Mouse (Mus musculus) brain, embryonic 14.5 days (tissue): ENCODE data around the gene Pml. TPM values are rescaled to one million over a fixed set of nuclear protein-coding genes. Genes with fewer than 3 reads are reported as not detected.

Experiments
- DNase-seq: peaks from one replicate; pipeline ENCODE4 v3.0.0-alpha.2; 2011; ENCODE audit warnings: low read depth
- CTCF ChIP-seq: fragments of 200-500 bp; IDR thresholded peaks from 2 replicates; pipeline ENCODE4 v1.5.1; 2012; ENCODE audit warnings: inconsistent platforms, mild to moderate bottlenecking, moderate library complexity, borderline replicate concordance; ENCODE audit not compliant: insufficient read depth, insufficient read length; ENCODE audit errors: extremely low read depth
- POLR2A ChIP-seq: fragments of 200-500 bp; IDR thresholded peaks from 2 replicates; pipeline ENCODE4 v1.6.1; 2012; ENCODE audit warnings: mild to moderate bottlenecking, inconsistent platforms, borderline replicate concordance; ENCODE audit not compliant: poor library complexity, insufficient read depth, insufficient read length, severe bottlenecking; ENCODE audit errors: extremely low read depth
- polyA plus RNA-seq: library from polyadenylated mRNA; depleted of rRNA; stranded (reverse); fragments of >200 nt; gene quantifications from 2 replicates; pipeline ENCODE4 v1.2.3, GENCODE M21; 2012

Gene Pml
- polyA plus RNA-seq, 1 experiment, result 7.1 TPM

- no peak for DNase-seq
- no peak for TF ChIP-seq CTCF
- no peak for TF ChIP-seq POLR2A
These were observed 706 bp downstream of the Pml start for GRCm38 (mm10) chr9:58248746-58249413.

GRCm38 (mm10) chr9:58247064-58247759 is 2.4 kb downstream of the Pml start:
- peak; percentile 93 for DNase-seq
- TF ChIP-seq CTCF, result peak; percentile 79
- no peak for TF ChIP-seq POLR2A

- no peak for DNase-seq
- TF ChIP-seq CTCF (no peak), POLR2A (no peak)
These were observed 3.4 kb downstream of the Pml start for GRCm38 (mm10) chr9:58246083-58246591.

DNA sequence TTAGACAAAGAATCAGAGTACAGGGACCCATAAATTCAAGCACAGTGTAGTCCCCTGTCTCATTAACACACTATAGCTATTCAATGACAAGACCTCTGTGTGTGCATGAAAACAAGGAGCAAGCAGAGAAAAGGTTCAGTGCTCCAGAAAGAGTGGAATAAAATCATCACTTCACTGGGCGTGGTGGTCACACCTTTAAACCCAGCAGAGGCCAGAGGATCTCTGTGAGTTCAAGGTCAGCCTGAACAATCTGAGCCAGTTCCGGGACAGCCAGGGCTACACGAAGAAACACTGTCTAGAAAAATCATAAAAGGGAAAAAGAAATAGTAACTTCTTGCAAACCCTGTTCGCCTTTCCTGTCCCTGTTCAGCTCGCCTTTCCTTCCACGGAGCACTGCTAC is 5.9 kb downstream of the Pml start:
- TF ChIP-seq POLR2A, result no peak
- TF ChIP-seq CTCF, result no peak

DNA sequence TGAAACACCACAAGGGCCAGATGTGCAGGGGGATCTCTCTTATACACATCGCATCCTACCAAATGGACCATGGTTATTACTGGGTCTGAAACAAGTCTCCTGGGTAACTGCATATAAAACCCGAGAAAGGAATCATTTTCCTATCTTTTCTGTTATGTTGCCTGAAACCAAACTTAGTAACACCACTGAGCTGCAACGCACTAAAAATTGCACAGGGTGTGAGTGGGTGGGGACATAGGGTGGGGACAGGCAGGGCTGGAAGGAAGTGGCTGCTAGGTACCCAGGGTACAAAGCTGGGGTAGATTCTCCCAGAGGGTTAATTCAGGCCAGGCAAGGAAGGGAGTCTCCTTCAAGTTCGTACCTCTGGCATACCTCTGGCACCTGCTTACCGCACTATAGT is 6.9 kb downstream of the Pml start:
- DNase-seq, result no peak
- no peak for TF ChIP-seq CTCF
- TF ChIP-seq POLR2A, result no peak

More for the DNA sequence above, 5.9 kb downstream of the Pml start:
- no peak for DNase-seq

DNA sequence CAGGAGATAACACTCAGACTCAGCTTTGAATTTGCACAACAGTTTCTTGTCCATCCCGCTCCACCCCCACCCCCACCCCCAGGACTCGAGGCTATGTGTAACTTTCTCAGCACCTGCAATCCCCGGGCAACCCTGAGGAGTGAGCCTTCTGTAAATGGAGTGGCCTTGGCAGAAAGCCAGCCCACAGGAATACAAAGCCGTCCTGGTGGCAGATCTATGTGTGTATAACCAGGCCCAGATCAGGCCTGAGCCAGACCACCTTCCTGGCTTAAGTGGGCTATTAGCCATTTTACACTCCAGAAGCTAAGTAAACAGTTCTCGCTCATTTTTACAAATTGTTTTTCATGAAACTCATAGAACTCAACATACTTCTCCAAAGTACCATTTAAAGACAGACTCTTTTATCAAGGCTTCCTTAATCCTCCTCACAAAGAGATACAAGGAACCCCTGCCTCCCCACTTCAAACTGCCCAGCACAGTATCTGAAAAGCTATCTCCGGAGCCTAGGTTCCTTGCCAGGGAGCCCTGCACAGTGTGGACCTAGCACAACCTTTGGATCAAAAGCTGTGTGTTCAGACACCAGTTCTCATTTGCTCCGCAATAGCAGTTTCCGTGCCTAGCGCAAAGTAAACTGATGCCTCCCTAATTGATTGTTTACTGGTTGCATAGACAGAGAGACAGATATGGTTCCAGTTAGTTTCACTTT is 7.7 kb downstream of the Pml start:
- TF ChIP-seq POLR2A (no peak), CTCF (no peak)
- peak; percentile 88 for DNase-seq

- TF ChIP-seq CTCF, result no peak
- TF ChIP-seq POLR2A, result no peak
- no peak for DNase-seq
These were observed 15.0 kb downstream of the Pml start for GRCm38 (mm10) chr9:58234502-58235015.

DNA sequence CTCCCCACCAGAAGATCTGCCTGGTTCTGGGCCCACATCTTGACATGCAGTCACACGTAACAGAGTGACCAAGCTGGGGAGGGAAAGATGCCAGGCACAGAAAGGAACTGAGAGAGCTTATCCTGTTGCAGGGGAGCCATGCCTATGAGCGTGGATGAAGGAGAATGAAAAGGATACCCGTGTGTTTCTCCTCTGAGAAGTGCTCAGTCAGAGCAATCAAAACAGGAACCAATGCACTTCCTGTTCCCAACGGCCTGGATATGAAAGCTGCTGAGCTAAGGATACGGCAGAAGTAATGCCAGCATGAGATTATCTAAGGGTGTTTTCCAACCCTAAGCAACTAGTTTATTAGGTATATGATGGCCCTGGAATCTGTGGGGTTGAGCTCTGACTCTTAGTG is 17.2 kb downstream of the Pml start:
- TF ChIP-seq POLR2A (no peak), CTCF (no peak)
- no peak for DNase-seq

DNA sequence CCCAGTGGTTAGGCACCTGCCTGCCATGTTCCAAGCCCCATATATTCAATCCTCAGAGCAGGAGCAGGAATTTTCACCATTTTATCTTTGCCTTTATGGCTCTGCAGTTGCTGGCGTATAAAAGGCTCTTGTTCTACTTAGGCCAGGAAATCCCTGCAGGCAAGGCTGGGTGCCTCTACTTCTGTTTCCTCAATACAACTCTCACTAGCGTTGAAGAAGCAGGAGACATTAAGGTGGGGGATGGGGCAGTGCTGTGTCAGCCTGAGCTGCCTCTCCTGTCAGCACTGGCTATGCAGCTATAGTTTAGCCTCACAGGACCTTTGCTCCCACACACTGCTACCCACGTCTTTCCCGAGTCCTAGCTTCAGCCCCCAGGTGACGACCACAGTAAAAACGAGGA is 17.8 kb downstream of the Pml start:
- TF ChIP-seq POLR2A (no peak), CTCF (no peak)
- no peak for DNase-seq

DNA sequence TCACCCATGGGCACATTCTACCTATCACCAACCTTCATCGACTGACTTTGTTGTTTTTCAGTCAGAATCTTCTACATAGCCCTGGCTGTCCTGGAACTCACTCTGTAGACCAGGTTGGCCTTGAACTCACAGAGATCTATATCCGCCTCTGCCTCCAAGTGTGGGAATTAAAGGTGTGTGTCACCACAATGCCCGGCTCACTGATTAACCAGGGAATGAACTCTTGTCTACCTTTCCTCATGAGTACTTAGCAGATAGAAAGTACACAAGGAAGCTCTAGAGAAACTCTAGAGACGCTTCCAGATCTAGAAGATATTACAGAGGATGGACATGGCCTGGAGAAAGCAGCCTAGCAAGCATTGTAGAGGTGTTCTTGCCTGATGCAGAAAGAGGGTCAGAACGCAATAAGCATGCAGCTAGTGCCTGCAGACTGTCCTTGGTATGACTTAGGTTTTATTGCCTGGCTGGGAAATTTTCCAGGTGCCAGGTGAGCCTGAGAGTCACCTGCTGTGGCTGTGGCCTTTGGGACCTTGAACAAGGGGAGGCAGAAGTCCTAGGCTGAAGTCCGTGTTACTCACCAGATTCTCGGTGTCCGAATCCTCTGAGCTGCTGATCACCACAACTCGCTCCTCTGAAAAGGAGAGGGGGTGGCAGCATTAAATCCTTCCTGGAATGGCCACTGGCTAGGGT is 20.7 kb downstream of the Pml start:
- no peak for DNase-seq
- TF ChIP-seq CTCF (no peak), POLR2A (no peak)

DNA sequence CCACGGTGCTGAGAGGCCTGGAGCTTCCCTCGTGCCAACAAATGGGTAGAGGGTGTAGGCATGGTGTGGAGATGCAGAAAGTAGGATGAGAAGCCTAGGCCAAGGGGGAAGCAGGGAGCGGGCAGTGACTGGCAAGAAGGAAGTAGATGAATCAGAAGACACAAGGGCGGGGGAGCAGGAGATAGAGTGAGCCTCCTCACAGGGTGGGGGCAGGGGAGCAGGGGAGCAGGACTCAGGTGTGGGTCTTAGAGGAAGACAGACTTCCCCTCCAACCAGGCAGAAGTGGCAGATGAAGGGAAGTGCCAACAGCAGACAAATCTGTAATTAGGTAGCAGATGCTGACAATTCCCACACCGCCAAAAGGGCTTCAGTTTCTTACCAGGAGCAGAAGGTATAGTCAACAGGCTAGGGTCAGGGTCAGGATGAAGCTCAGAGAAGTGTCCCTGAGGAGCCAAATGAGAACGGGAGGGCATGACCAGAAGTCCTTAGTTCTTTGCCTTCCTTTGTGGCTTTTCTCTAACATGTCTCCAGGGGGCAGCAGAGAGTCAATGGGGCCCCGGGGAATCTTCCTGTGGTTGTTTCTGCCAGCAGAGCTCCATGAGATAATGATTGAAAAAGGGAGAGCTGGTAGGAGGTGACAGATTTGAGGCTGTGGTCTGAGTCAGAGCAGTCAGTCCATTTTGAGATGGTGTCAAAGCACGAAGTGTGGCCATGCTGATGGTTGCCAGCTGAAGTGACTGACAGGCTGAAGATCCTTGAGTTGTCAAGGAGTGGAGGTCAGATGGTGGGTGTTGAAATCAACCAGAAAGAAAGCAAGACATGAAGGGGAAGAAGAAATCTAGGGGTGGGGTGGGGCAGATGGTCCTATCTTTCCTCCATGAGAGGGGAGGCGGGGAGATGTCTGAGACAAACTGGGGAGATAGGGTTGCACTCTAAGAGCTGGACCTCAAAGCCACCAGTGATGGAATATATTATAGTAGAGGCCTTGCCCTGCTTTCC is 23.4 kb downstream of the Pml start:
- no peak for DNase-seq
- no peak for TF ChIP-seq POLR2A
- peak; percentile 72 for TF ChIP-seq CTCF
